Mouse (Mus musculus): ENCODE measurements around the gene Olfr684.

Olfr684 gene

GRCm38 (mm10) chr7:105163553-105163952 lies at the start of gene Olfr684:
Gene Olfr684 (minus strand): TSS chr7:105163653.
- DNase-seq (ENCODE audit: low spot score in 2 of 2) = no peak

GRCm38 (mm10) chr7:105207385-105207784 lies 43.9 kb upstream of the Olfr684 start, which contains the start of gene Olfr686:
Gene Olfr686 (minus strand): TSS chr7:105207485.
- DNase-seq (ENCODE audit: low spot score in 2 of 2) = no peak

DNA sequence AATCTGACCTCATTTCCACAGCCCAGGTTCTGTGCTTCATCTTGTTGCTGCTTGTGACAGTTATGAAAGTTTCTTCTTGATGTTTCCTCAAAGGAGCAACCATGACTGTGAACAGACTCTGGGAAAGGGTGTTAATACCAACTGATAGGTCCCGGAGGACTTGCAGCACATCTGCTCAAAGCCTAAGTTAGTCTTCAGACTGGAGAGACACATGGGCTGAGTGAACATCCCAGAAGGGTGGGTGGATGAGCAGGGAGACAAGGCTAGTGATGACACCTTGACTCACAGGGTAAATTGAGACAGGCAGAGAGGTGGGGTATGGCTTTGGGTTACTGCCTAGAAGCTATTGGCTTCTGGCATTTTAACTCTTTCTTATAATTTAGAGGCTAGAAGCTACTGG lies 22.5 kb upstream of the Olfr684 start, which contains the start of gene Olfr685:
TSS of gene Olfr685 (minus strand) at position 101 of the 400 bp plus-strand sequence.
- DNase-seq (ENCODE audit: low spot score in 2 of 2) = no peak

DNA sequence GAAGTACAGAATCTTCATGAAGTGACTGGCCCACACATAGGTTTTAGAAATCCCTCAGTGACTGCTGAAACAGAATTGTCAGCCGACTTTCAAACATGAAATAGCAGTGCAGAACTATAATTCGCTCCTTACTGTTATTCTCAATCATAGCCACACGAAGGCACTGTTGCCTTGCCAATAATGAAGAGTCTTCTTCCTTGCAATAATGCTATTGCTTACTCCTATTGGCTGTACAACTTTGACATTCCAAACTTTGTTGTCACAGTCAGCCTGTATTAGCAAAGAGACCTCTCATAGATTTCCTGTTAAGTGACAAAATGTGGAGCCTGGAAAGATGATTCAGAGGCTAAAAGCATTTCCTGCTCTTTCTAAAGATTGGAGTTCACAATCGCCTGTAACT lies 7.3 kb upstream of the Olfr684 start:
- DNase-seq (ENCODE audit: low spot score in 2 of 2) = no peak

GRCm38 (mm10) chr7:105146912-105147311 lies 16.5 kb downstream of the Olfr684 start, which contains the start of gene Olfr683:
Gene Olfr683 (minus strand): TSS chr7:105147012.
- DNase-seq (ENCODE audit: low spot score in 2 of 2) = no peak

DNA sequence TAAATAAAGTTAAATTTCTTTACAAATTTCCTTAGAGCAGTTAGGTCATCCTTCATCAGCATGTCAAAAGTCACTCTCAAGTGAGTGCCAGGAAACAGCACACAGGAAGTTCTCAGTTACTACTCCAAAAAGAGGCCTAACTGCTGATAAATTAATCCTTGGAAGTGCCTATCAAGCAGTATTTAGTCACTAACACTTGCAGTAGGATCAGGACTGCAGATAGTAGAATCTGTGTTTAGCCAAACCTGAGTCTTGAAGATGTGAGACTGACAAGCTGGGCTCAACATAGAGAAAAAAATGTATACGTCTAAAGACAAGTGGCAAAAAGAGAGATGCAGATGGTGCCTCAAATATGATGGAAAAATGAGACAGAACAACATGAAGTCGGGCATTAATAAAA lies 22.2 kb downstream of the Olfr684 start:
- no peak for DNase-seq (ENCODE audit: low spot score in 2 of 2)

DNA sequence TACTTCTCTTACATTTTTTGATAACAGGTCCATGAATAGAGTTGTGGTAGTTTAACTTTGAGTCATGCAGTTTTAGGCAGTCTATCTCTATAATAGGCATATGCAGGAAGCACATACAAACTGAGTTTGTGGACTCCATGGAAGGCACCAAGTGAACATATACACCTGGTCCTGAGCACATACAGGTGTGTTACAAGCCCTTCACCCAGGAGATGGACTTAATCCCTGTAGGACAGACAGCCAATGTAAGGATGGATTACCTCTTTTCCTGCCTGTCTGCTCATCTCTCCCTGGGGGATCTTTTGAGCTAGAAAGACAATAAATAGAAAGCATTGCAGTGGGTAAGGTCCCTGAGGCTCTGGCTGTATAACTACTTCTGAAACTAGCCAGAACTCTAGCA lies 46.9 kb downstream of the Olfr684 start, which contains the start of gene Olfr681:
TSS of gene Olfr681 (plus strand) at position 301 of the 400 bp plus-strand sequence.
- DNase-seq (ENCODE audit: low spot score in 2 of 2) = no peak
